Mouse (Mus musculus): ENCODE results near the gene Lrp5. TPM values are rescaled to one million over a fixed set of nuclear protein-coding genes. Genes with fewer than 3 reads are reported as not detected.

Lrp5 gene
- polyA plus RNA-seq, 1 experiment = 3.1 TPM

DNA sequence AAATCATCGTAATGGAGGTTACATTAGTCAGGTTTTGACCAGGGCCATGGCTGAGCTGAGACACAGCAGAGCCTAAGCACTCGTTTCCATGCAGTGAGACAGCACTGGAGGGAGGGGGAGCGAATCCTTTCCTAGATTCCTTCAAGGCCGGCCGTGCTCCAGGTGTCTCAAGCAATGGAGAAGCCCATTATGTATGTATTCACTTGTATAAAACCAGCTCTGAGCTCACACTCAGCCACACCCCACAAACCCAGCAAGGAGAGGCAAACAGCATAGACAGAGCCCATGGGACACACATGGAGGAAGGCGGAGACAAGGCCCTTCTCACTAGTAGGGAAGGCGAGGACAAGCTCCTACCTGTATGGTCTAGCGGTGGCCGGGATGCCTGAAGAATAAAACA lies 100.3 kb downstream of the Lrp5 start:
- TF ChIP-seq CTCF (IDR thresholded peaks at IDR 0.05; ENCODE audit: extremely low read depth, insufficient read depth, low read length) = no peak
- TF ChIP-seq POLR2A (IDR thresholded peaks at IDR 0.05; ENCODE audit: extremely low read depth, insufficient read depth, low read length) = no peak
- no peaks in the 10 kb centered on the region for H3K4me1 ChIP-seq (ENCODE audit: control insufficient read depth, insufficient read depth, low read length)
- H3K27ac ChIP-seq (ENCODE audit: insufficient read depth, low read length) = no peak overlapping the region
- no peak overlapping the region for H3K4me3 ChIP-seq (ENCODE audit: insufficient read depth, low read length)

GRCm38 (mm10) chr19:3581326-3581725 lies 105.0 kb downstream of the Lrp5 start:
- H3K4me1 ChIP-seq (ENCODE audit: control insufficient read depth, insufficient read depth, low read length) = no peaks in the 10 kb centered on the region
- no peak overlapping the region for H3K4me3 ChIP-seq (ENCODE audit: insufficient read depth, low read length)
- peak; percentile 57 for TF ChIP-seq CTCF (IDR thresholded peaks at IDR 0.05; ENCODE audit: extremely low read depth, insufficient read depth, low read length)
- no peak for TF ChIP-seq POLR2A (IDR thresholded peaks at IDR 0.05; ENCODE audit: extremely low read depth, insufficient read depth, low read length)
- no peak overlapping the region for H3K27ac ChIP-seq (ENCODE audit: insufficient read depth, low read length)

DNA sequence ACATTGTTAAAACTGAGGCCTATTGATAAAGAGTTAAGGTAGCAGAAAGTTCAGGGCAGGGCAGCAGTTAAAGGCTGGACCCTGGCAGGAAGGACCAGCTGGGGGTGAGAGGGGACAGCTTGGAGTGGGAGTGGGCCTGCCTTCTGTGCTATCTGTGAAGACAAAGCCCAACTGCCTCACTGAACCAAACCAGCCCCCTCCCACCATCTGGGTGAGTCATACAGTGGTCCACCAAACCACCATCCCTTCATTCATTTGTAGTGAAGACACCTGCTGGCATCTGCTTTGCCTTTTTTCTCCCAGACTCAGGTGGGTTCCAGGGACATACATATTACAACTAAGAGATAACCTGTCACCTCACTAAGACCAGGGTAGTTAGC lies 108.5 kb downstream of the Lrp5 start:
- TF ChIP-seq CTCF (IDR thresholded peaks at IDR 0.05; ENCODE audit: extremely low read depth, insufficient read depth, low read length) (no peak), POLR2A (IDR thresholded peaks at IDR 0.05; ENCODE audit: extremely low read depth, insufficient read depth, low read length) (no peak)
- Histone ChIP-seq H3K4me3 (ENCODE audit: insufficient read depth, low read length) (no peak overlapping the region), H3K4me1 (ENCODE audit: control insufficient read depth, insufficient read depth, low read length) (peaks cover 4% of the 10 kb centered on the region; the same call in 1 of the 2 replicates), H3K27ac (ENCODE audit: insufficient read depth, low read length) (no peak overlapping the region)

- Histone ChIP-seq H3K4me1 (ENCODE audit: control insufficient read depth, insufficient read depth, low read length) (peaks cover 4% of the 10 kb centered on the region; the same call in 1 of the 2 replicates), H3K4me3 (ENCODE audit: insufficient read depth, low read length) (no peak overlapping the region), H3K27ac (ENCODE audit: insufficient read depth, low read length) (no peak overlapping the region)
- TF ChIP-seq CTCF (IDR thresholded peaks at IDR 0.05; ENCODE audit: extremely low read depth, insufficient read depth, low read length) (no peak), POLR2A (IDR thresholded peaks at IDR 0.05; ENCODE audit: extremely low read depth, insufficient read depth, low read length) (no peak)
These were observed 109.0 kb downstream of the Lrp5 start for GRCm38 (mm10) chr19:3577265-3577910.

DNA sequence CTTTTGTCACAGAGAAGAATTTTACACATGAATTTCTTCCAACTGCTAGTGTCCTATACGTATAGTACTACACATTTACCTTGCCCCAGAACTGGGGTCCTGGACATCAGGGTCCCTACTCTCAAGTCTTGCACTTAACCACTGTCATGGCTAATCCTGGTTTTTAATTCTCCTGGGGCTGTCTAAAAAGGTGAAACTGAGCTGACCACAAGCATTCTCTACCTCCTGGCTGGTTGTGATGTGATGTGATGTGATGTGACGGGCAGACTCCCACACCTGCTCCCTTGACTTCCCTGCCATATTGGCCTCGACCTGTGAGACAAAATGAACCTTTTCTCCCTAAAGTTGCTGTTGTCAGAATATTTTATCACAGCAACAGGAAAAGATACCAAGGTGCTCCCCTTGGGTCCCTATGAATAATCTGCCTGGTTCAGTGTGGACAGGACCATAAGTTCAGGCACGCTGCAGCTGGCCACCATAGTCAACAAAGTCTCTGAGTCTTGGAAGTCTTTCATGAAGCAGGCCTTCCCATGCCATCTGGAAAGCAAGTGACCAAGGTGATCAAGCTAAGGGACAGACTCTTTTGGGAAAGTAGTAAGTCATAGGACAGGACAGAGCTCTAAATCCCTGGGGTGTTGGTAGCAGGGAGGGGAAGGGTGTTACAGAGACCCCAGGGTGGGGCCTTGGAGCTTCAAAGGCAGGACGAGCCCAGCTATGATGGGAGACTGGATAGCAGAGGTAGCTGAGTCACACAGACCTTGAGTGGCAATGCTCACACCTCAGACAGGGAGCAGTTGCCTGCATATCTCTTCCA lies 109.7 kb downstream of the Lrp5 start:
- Histone ChIP-seq H3K4me3 (ENCODE audit: insufficient read depth, low read length) (no peak overlapping the region), H3K4me1 (ENCODE audit: control insufficient read depth, insufficient read depth, low read length) (peaks cover 4% of the 10 kb centered on the region; the same call in 1 of the 2 replicates), H3K27ac (ENCODE audit: insufficient read depth, low read length) (no peak overlapping the region)
- TF ChIP-seq POLR2A (IDR thresholded peaks at IDR 0.05; ENCODE audit: extremely low read depth, insufficient read depth, low read length) (no peak), CTCF (IDR thresholded peaks at IDR 0.05; ENCODE audit: extremely low read depth, insufficient read depth, low read length) (no peak)

- peaks cover 5% of the 10 kb centered on the region; the same call in 1 of the 2 replicates for H3K4me1 ChIP-seq (ENCODE audit: control insufficient read depth, insufficient read depth, low read length)
- peak within 1 kb of the TSS; percentile 36 for H3K4me3 ChIP-seq (ENCODE audit: insufficient read depth, low read length)
- TF ChIP-seq POLR2A (IDR thresholded peaks at IDR 0.05; ENCODE audit: extremely low read depth, insufficient read depth, low read length) (peak; percentile 85), CTCF (IDR thresholded peaks at IDR 0.05; ENCODE audit: extremely low read depth, insufficient read depth, low read length) (no peak)
- H3K27ac ChIP-seq (ENCODE audit: insufficient read depth, low read length) = peak within 1 kb of the TSS; percentile 75
These were observed 110.6 kb downstream of the Lrp5 start, which contains the start of gene Ppp6r3 for GRCm38 (mm10) chr19:3575632-3576384. TSS of gene Ppp6r3 (minus strand) at chr19:3575749.

- peak overlapping the region; percentile 36 for H3K4me3 ChIP-seq (ENCODE audit: insufficient read depth, low read length)
- H3K27ac ChIP-seq (ENCODE audit: insufficient read depth, low read length) = peak overlapping the region; percentile 75
- peaks cover 5% of the 10 kb centered on the region; the same call in 1 of the 2 replicates for H3K4me1 ChIP-seq (ENCODE audit: control insufficient read depth, insufficient read depth, low read length)
- TF ChIP-seq CTCF (IDR thresholded peaks at IDR 0.05; ENCODE audit: extremely low read depth, insufficient read depth, low read length) (no peak), POLR2A (IDR thresholded peaks at IDR 0.05; ENCODE audit: extremely low read depth, insufficient read depth, low read length) (no peak)
These were observed 111.1 kb downstream of the Lrp5 start for GRCm38 (mm10) chr19:3575276-3575631.

DNA sequence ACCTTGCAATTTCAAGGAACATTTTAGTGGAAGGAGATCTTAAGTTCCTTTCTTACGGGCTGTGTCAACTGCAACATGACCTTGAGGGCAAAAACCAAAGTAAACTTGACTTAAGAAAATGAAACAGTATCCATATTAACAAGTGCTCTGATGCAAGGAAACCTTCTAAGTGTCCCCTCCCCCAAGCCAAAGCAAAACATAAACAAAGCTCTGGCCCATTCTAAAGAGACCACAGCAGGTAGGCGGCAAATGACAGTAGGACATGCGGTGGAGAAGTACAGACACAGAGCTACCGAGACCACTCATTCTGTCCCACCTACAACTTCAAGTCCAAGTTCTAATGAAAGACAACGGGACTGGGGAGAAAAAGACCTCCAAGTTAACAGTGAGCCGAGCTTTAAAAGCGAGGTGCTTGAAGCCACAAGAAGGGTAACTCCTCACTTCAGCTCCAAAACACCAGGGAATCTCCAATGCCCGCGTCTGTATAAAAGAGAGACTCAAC lies 111.7 kb downstream of the Lrp5 start:
- Histone ChIP-seq H3K4me1 (ENCODE audit: control insufficient read depth, insufficient read depth, low read length) (peaks cover 6% of the 10 kb centered on the region; the same call in 1 of the 2 replicates), H3K27ac (ENCODE audit: insufficient read depth, low read length) (peak overlapping the region; percentile 75; the same call in 1 of the 2 replicates), H3K4me3 (ENCODE audit: insufficient read depth, low read length) (peak overlapping the region; percentile 36)
- TF ChIP-seq CTCF (IDR thresholded peaks at IDR 0.05; ENCODE audit: extremely low read depth, insufficient read depth, low read length) (no peak), POLR2A (IDR thresholded peaks at IDR 0.05; ENCODE audit: extremely low read depth, insufficient read depth, low read length) (no peak)

- H3K27ac ChIP-seq (ENCODE audit: insufficient read depth, low read length) = no peak overlapping the region
- TF ChIP-seq CTCF (IDR thresholded peaks at IDR 0.05; ENCODE audit: extremely low read depth, insufficient read depth, low read length) = no peak
- no peak for TF ChIP-seq POLR2A (IDR thresholded peaks at IDR 0.05; ENCODE audit: extremely low read depth, insufficient read depth, low read length)
- H3K4me1 ChIP-seq (ENCODE audit: control insufficient read depth, insufficient read depth, low read length) = peaks cover 5% of the 10 kb centered on the region; the same call in 1 of the 2 replicates
- no peak overlapping the region for H3K4me3 ChIP-seq (ENCODE audit: insufficient read depth, low read length)
These were observed 122.1 kb downstream of the Lrp5 start for GRCm38 (mm10) chr19:3564309-3564708.
